Mouse (Mus musculus): ENCODE measurements around the gene Panx2. TPM values are rescaled to one million over a fixed set of nuclear protein-coding genes. Genes with fewer than 3 reads are reported as not detected.
A peak's percentile ranks its signal among the peaks of the same experiment; 100 is the strongest.

Panx2 gene
- polyA plus RNA-seq, 1 experiment from 2014 or later = 11.9 TPM

DNA sequence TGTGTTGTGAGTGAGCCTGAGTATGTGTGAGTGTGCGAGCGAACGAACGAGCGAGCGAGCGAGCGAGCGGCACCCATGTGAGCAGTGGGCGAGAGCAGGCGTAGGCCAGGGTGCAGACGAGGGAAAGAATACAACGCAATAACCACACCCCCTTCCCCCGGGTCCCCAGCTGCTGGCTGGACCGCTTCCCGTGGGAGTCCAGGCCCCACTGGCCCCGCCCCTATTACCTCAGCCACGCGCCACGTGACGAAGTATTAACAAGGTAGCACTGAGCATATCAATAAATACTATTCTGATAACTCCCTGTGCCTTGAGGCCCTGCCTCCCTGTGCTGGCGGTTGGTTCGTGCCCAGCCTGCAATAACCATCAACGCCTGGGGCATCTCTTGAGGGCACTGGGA lies 11.1 kb downstream of the Panx2 start:
- H3K27me3 ChIP-seq (replicated peaks; ENCODE audit: control insufficient read depth, insufficient read depth, low read length) = peaks cover 11% of the 10 kb centered on the region

GRCm38 (mm10) chr15:89073993-89074603 lies 14.6 kb downstream of the Panx2 start:
- no peak overlapping the region; the same call in 1 of the 2 replicates for H3K4me2 ChIP-seq (ENCODE audit: low read length)
- H3K27me3 ChIP-seq (replicated peaks; ENCODE audit: control insufficient read depth, insufficient read depth, low read length) = no peaks in the 10 kb centered on the region
- H3K36me3 ChIP-seq (ENCODE audit: control insufficient read depth, insufficient read depth, low read length) = peaks cover 6% of the 10 kb centered on the region; the same call in 1 of the 2 replicates
- H3K27ac ChIP-seq (ENCODE audit: low read depth, low read length) = no peak overlapping the region
- ATAC-seq = no peak
- H3K4me3 ChIP-seq (ENCODE audit: low read length) = no peak overlapping the region
- WGBS = 82% methylated on average over 10 of the region's 10 CpGs
- no peaks in the 10 kb centered on the region for H3K9me3 ChIP-seq (ENCODE audit: control insufficient read depth, low read length)
- H3K4me1 ChIP-seq (ENCODE audit: control insufficient read depth, insufficient read depth, low read depth, low read length) = peaks cover 28% of the 10 kb centered on the region
- H3K9ac ChIP-seq (ENCODE audit: low read depth, low read length) = 0 out of 2 replicates have a peak overlapping the region, but pooled peaks have one; percentile 0

More for the DNA sequence above, 11.1 kb downstream of the Panx2 start:
- Histone ChIP-seq H3K36me3 (ENCODE audit: control insufficient read depth, insufficient read depth, low read length) (peaks cover 13% of the 10 kb centered on the region; the same call in 1 of the 2 replicates), H3K27ac (ENCODE audit: low read depth, low read length) (no peak overlapping the region), H3K9me3 (ENCODE audit: control insufficient read depth, low read length) (no peaks in the 10 kb centered on the region), H3K4me1 (ENCODE audit: control insufficient read depth, insufficient read depth, low read depth, low read length) (peaks cover 10% of the 10 kb centered on the region), H3K4me2 (ENCODE audit: low read length) (no peak overlapping the region), H3K4me3 (ENCODE audit: low read length) (no peak overlapping the region), H3K9ac (ENCODE audit: low read depth, low read length) (no peak overlapping the region)
- WGBS = 77% methylated on average over 24 of the region's 24 CpGs
- no peak for ATAC-seq

DNA sequence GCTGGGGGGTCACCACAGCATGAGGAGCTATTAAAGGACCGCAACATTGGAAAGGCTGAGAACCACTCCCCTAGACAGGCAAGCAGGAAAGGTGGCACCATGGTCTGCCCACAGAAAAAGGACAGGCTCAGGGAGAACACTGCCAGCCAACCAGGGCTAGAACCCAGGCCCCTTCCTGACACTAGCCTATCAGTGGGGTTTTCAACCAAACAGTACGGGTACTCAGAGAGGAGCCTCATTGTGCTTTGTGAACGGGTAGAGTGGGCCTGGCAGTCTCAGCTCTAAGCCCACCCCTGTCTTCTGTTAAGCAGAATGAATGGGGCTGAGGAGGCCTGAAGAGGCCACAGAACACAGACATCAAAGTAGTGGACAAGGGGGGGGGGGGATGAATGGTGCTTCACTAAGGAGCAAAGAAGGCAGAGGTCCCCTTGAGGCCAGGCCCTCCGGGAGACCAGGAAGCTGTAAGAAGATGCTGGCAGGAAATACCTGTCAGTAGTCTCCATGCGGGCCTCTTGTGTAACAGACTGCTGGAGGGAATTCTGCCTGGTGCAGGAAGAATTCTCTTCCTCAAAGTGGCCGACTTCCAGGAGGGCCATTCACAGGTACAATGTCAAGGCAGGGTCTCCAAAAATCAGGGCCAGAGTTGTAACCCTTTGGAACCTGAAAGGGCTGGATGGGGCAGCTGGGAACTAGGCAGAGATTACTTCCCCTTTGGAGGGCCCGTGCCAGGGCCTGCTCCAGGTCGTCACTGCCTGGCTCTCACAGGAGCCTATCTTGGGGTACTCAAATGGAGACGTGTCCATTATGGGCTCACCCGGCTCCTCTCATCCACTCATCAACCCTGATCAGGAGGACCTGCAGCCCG lies 15.3 kb downstream of the Panx2 start, which contains the start of gene Trabd:
Gene Trabd (plus strand): TSS at position 512 of the 865 bp plus-strand sequence.
- ATAC-seq = peak; percentile 38; the same call in 1 of the 2 replicates
- 20% methylated on average over 11 of the region's 11 CpGs for WGBS
- H3K9ac ChIP-seq (ENCODE audit: low read depth, low read length) = peak within 1 kb of the TSS; percentile 96
- H3K4me2 ChIP-seq (ENCODE audit: low read length) = peak within 1 kb of the TSS; percentile 65
- H3K27me3 ChIP-seq (replicated peaks; ENCODE audit: control insufficient read depth, insufficient read depth, low read length) = no peaks in the 10 kb centered on the region
- no peaks in the 10 kb centered on the region for H3K9me3 ChIP-seq (ENCODE audit: control insufficient read depth, low read length)
- peak within 1 kb of the TSS; percentile 89 for H3K4me3 ChIP-seq (ENCODE audit: low read length)
- peaks cover 28% of the 10 kb centered on the region for H3K4me1 ChIP-seq (ENCODE audit: control insufficient read depth, insufficient read depth, low read depth, low read length)
- H3K36me3 ChIP-seq (ENCODE audit: control insufficient read depth, insufficient read depth, low read length) = peaks cover 5% of the 10 kb centered on the region; the same call in 1 of the 2 replicates
- H3K27ac ChIP-seq (ENCODE audit: low read depth, low read length) = peak within 1 kb of the TSS; percentile 90

DNA sequence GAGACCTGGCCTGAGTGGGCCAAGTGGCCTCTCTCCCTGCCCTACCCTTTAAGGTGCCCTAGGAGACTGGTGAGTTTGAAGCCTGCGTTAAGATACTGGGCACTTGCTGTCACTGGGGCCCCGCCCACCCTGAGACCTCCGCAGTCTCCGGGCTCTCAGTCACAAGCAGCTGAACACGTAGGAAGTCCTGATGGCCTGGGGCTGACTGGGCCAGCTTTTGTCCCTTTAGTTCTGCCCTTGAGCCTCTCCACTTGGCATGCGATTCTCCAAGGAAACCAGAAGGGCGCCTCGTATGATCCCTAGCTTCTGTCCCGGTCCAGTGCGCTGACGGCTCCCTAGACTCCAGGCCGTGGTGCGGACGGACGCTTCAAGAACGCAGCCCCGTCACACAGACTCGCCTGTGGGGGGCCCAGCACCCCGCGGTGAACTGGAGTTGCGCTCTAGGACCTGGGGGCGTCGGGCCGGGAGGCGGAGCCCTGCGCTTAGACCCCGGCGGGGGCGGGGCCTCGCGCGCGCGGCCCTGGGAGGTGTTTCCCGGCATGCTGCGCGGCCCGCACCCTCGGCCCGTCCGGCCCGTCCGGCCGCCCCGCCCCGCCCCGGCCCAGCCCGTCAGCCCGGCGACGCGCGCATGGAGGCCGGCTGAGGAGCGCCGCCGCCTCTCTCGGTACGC lies 16.1 kb downstream of the Panx2 start:
- WGBS = under 1% methylated on average over 40 of the region's 59 CpGs
- ATAC-seq = peak; percentile 93
- Histone ChIP-seq H3K27ac (ENCODE audit: low read depth, low read length) (peak overlapping the region; percentile 90), H3K4me3 (ENCODE audit: low read length) (peak overlapping the region; percentile 89), H3K4me2 (ENCODE audit: low read length) (peak overlapping the region; percentile 65), H3K36me3 (ENCODE audit: control insufficient read depth, insufficient read depth, low read length) (peaks cover 1% of the 10 kb centered on the region; the same call in 1 of the 2 replicates), H3K27me3 (replicated peaks; ENCODE audit: control insufficient read depth, insufficient read depth, low read length) (no peaks in the 10 kb centered on the region), H3K4me1 (ENCODE audit: control insufficient read depth, insufficient read depth, low read depth, low read length) (peaks cover 28% of the 10 kb centered on the region), H3K9me3 (ENCODE audit: control insufficient read depth, low read length) (no peaks in the 10 kb centered on the region), H3K9ac (ENCODE audit: low read depth, low read length) (peak overlapping the region; percentile 96)

- H3K27me3 ChIP-seq (replicated peaks; ENCODE audit: control insufficient read depth, insufficient read depth, low read length) = no peaks in the 10 kb centered on the region
- H3K36me3 ChIP-seq (ENCODE audit: control insufficient read depth, insufficient read depth, low read length) = no peaks in the 10 kb centered on the region
- peak overlapping the region; percentile 90 for H3K27ac ChIP-seq (ENCODE audit: low read depth, low read length)
- WGBS = under 1% methylated on average over 27 of the region's 39 CpGs
- H3K9me3 ChIP-seq (ENCODE audit: control insufficient read depth, low read length) = no peaks in the 10 kb centered on the region
- ATAC-seq = peak; percentile 68; the same call in 1 of the 2 replicates
- peak overlapping the region; percentile 65 for H3K4me2 ChIP-seq (ENCODE audit: low read length)
- peak overlapping the region; percentile 89 for H3K4me3 ChIP-seq (ENCODE audit: low read length)
- H3K4me1 ChIP-seq (ENCODE audit: control insufficient read depth, insufficient read depth, low read depth, low read length) = peaks cover 28% of the 10 kb centered on the region
- H3K9ac ChIP-seq (ENCODE audit: low read depth, low read length) = peak overlapping the region; percentile 96
Measured at GRCm38 (mm10) chr15:89076156-89076731, 16.7 kb downstream of the Panx2 start.

DNA sequence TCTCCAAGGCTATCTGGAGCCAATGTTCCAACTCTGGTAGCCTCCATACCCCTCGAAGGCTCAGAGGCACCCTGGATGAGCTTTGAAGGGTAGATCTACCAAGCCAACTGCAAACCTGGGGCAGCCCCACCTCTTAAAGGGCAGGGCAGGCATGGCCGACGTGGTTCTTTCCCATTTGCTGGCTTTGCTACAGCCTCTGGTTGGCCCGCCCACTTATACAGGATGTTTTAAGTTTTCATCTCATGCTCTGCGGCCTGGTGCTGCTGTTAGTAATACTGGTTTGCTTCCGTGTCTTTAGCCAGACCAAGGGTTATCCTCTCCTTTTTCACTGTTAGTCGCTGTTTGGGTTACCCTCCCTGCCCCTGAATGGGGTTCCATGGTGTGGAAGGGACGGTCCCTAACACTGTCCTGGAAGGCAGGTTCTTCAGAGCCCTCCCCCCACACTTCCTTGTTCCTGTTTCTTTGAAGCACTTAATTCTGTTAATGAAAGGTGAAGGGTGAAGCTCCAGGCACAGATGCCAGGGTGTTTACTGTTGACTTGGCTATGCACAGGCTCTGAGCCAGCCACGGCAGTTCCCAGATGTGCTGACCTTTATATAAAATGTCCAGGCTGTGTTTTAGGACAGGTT lies 18.8 kb downstream of the Panx2 start:
- Histone ChIP-seq H3K27ac (ENCODE audit: low read depth, low read length) (no peak overlapping the region), H3K9ac (ENCODE audit: low read depth, low read length) (peak overlapping the region; percentile 96), H3K9me3 (ENCODE audit: control insufficient read depth, low read length) (no peaks in the 10 kb centered on the region), H3K27me3 (replicated peaks; ENCODE audit: control insufficient read depth, insufficient read depth, low read length) (no peaks in the 10 kb centered on the region), H3K36me3 (ENCODE audit: control insufficient read depth, insufficient read depth, low read length) (peaks cover 15% of the 10 kb centered on the region), H3K4me2 (ENCODE audit: low read length) (peak overlapping the region; percentile 65), H3K4me3 (ENCODE audit: low read length) (no peak overlapping the region), H3K4me1 (ENCODE audit: control insufficient read depth, insufficient read depth, low read depth, low read length) (peaks cover 28% of the 10 kb centered on the region)
- WGBS = 70% methylated on average over 9 of the region's 9 CpGs
- no peak for ATAC-seq

DNA sequence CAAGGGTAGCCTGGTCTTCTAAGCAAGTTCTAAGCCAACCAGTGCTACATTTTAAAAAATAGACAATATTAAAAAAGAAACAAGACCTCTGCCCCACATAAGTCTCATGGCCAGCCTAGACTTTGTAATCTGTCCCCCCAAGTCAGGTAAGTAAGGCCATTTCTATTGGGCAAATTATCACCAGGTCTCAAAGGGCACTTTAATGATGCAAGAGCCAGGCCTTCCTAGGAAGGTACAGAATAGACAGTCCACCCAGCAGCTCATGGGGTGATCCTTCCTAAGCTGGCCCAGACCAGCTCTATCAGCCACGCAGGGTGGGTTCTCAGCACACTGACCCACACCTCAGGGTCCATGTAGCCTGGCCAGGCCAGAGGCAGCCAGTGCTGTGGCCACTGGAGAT lies 24.4 kb downstream of the Panx2 start:
- WGBS = 100% methylated on average over 1 of the region's 1 CpGs
- no peak for ATAC-seq

GRCm38 (mm10) chr15:89084826-89085225 lies 25.3 kb downstream of the Panx2 start:
- Histone ChIP-seq H3K4me3 (ENCODE audit: low read length) (no peak overlapping the region), H3K27me3 (replicated peaks; ENCODE audit: control insufficient read depth, insufficient read depth, low read length) (no peaks in the 10 kb centered on the region), H3K27ac (ENCODE audit: low read depth, low read length) (no peak overlapping the region), H3K9ac (ENCODE audit: low read depth, low read length) (no peak overlapping the region), H3K9me3 (ENCODE audit: control insufficient read depth, low read length) (no peaks in the 10 kb centered on the region), H3K4me2 (ENCODE audit: low read length) (no peak overlapping the region), H3K36me3 (ENCODE audit: control insufficient read depth, insufficient read depth, low read length) (peaks cover 45% of the 10 kb centered on the region), H3K4me1 (ENCODE audit: control insufficient read depth, insufficient read depth, low read depth, low read length) (peaks cover 5% of the 10 kb centered on the region)
- 98% methylated on average over 2 of the region's 2 CpGs for WGBS
- no peak for ATAC-seq

More for the DNA sequence above, 24.4 kb downstream of the Panx2 start:
- H3K4me2 ChIP-seq (ENCODE audit: low read length) = no peak overlapping the region
- H3K27me3 ChIP-seq (replicated peaks; ENCODE audit: control insufficient read depth, insufficient read depth, low read length) = no peaks in the 10 kb centered on the region
- H3K9me3 ChIP-seq (ENCODE audit: control insufficient read depth, low read length) = no peaks in the 10 kb centered on the region
- no peak overlapping the region for H3K9ac ChIP-seq (ENCODE audit: low read depth, low read length)
- H3K4me3 ChIP-seq (ENCODE audit: low read length) = no peak overlapping the region
- peaks cover 5% of the 10 kb centered on the region for H3K4me1 ChIP-seq (ENCODE audit: control insufficient read depth, insufficient read depth, low read depth, low read length)
- H3K27ac ChIP-seq (ENCODE audit: low read depth, low read length) = no peak overlapping the region
- peaks cover 45% of the 10 kb centered on the region for H3K36me3 ChIP-seq (ENCODE audit: control insufficient read depth, insufficient read depth, low read length)
